In genomic region chr5:139978525-139979276, GRCm38 (mm10) we compare ENCODE assay signal across 10 mouse cellular contexts.
DNase-seq lines count a peak whose midpoint lies in the region; ATAC-seq and TF ChIP-seq lines count a peak whose summit lies in the region.
"Had no signal": no experiment of that assay in that cellular context is flagged by ENCODE, and none has a peak within 500 bp of the region (broad histone marks: within the 10 kb centered on the region; RNA-seq: fewer than 3 reads in every experiment).

No protein-coding gene starts in this region.

- no peak for TF ChIP-seq EP300 in lung, postnatal 0 days (IDR thresholded peaks at IDR 0.05)

- H3K36me3 ChIP-seq in lung, postnatal 0 days (ENCODE audit: insufficient read depth, low read length), result no peaks in the 10 kb centered on the region

- no peak overlapping the region for H3K27ac ChIP-seq in lung, postnatal 0 days (ENCODE audit: low read length)

- H3K4me2 ChIP-seq in lung, postnatal 0 days (replicated peaks; ENCODE audit: low read depth, low read length), result no peak overlapping the region
- H3K4me2 ChIP-seq: liver, embryonic 11.5 days had no signal

- H3K4me3 ChIP-seq in lung, postnatal 0 days (ENCODE audit: low read depth, low read length), result no peak overlapping the region

- H3K4me1 ChIP-seq in lung, postnatal 0 days (ENCODE audit: insufficient read depth, low read depth, low read length), result no peaks in the 10 kb centered on the region

- 4% methylated on average over 13 of the region's 13 CpGs for WGBS in lung, postnatal 0 days

- no peak overlapping the region for H3K9ac ChIP-seq in lung, postnatal 0 days (replicated peaks; ENCODE audit: low read depth)

- no peak for ATAC-seq in lung, postnatal 0 days

- H3K27me3 ChIP-seq in lung, postnatal 0 days (replicated peaks; ENCODE audit: insufficient read depth, low read length), result no peaks in the 10 kb centered on the region

- TF ChIP-seq CTCF in lung, postnatal 0 days (IDR thresholded peaks at IDR 0.05), result no peak

- no peaks in the 10 kb centered on the region for H3K9me3 ChIP-seq in lung, postnatal 0 days (ENCODE audit: low read length)

- DNase-seq in adrenal gland, postnatal 25 days, result peak; percentile 21
- DNase-seq in adrenal gland, postnatal 4 days (ENCODE audit: low spot score in 2 of 2), result no peak
- peak; percentile 40 for DNase-seq in lung, postnatal 0 days (ENCODE audit: low spot score)
- no peak for DNase-seq in lung, postnatal 25 days (ENCODE audit: low spot score)
- DNase-seq in c-Kit-positive CD71-positive TER-119-positive erythroid progenitor cells, embryonic 14.5 days (ENCODE audit: low spot score), result peak; percentile 5
- peak; percentile 19 for DNase-seq in lung, postnatal 36 days
- no peak for DNase-seq in layer of hippocampus, postnatal 36 days
- DNase-seq in cerebellum, adult 18-20 months, result no peak
- DNase-seq: cerebellum, postnatal 25 days had no signal

Comparison
In these comparisons a context has a peak if more than half of its experiments do, and no peak if none do; other contexts are left out.
1. DNase-seq: peak in adrenal gland, postnatal 25 days (single experiment), lung, postnatal 0 days (single experiment), c-Kit-positive CD71-positive TER-119-positive erythroid progenitor cells, embryonic 14.5 days (single experiment) and lung, postnatal 36 days (single experiment); none in adrenal gland, postnatal 4 days (0 of 2), lung, postnatal 25 days (single experiment), layer of hippocampus, postnatal 36 days (0 of 2) and cerebellum, adult 18-20 months (0 of 2).